Mouse (Mus musculus) heart, embryonic 11.5 days (tissue): ENCODE results near the gene Pacsin2. TPM values are rescaled to one million over a fixed set of nuclear protein-coding genes. Genes with fewer than 3 reads are reported as not detected.
"Not testable (repeated sequence)": the region's sequence is repeated elsewhere in the genome, so short reads cannot be mapped to it uniquely, and the experiment has no call there.

Experiments used
- ATAC-seq: fragments of 200-750 bp; cut with Nextera tagmentation; replicated peaks from 2 replicates; pipeline ENCODE4 v1.8.0; 2017; ENCODE audit warnings: moderate library complexity; ENCODE audit not compliant: insufficient number of reproducible peaks, low FRiP score, low TSS enrichment
- H3K27ac ChIP-seq: fragments of 300-500 bp; sonication (generic); 2 replicates; pipeline ENCODE4 v1.5.1; 2014; ENCODE audit warnings: mild to moderate bottlenecking, low read depth, low read length
- H3K27me3 ChIP-seq: fragments of 300-500 bp; sonication (generic); 2 replicates; pipeline ENCODE4 v1.6.1; 2014; ENCODE audit warnings: mild to moderate bottlenecking, low read length, mixed read lengths; ENCODE audit not compliant: control insufficient read depth, insufficient read depth
- H3K36me3 ChIP-seq: fragments of 300-500 bp; sonication (generic); 2 replicates; pipeline ENCODE4 v1.6.1; 2014; ENCODE audit warnings: mild to moderate bottlenecking, low read length, moderate library complexity, mixed read lengths; ENCODE audit not compliant: control insufficient read depth, insufficient read depth
- H3K4me1 ChIP-seq: fragments of 300-500 bp; sonication (generic); 2 replicates; pipeline ENCODE4 v1.6.1; 2014; ENCODE audit warnings: low read length; ENCODE audit not compliant: control insufficient read depth, insufficient read depth
- H3K4me2 ChIP-seq: fragments of 300-500 bp; sonication (generic); 2 replicates; pipeline ENCODE4 v1.6.1; 2014; ENCODE audit warnings: mild to moderate bottlenecking, moderate library complexity
- H3K4me3 ChIP-seq: fragments of 300-500 bp; sonication (generic); 2 replicates; pipeline ENCODE4 v1.5.1; 2014; ENCODE audit warnings: low read depth, low read length
- H3K9ac ChIP-seq: fragments of 300-500 bp; sonication (generic); 2 replicates; pipeline ENCODE4 v1.6.1; 2014; ENCODE audit warnings: mild to moderate bottlenecking, low read depth, low read length, moderate library complexity
- H3K9me3 ChIP-seq: fragments of 300-500 bp; sonication (generic); replicated peaks from 2 replicates; pipeline ENCODE4 v1.6.1; 2016; ENCODE audit warnings: low read length; ENCODE audit not compliant: control insufficient read depth
- whole genome bisulfite sequencing: fragments of 180-500 bp; shearing (Covaris S2); extraction: QIAGEN DNeasy Blood & Tissue Kit; methylation state at CpG from one replicate; pipeline ENCODE4 v1.1.7; 2014; ENCODE audit not compliant: insufficient replicate concordance; 5-methylcytosine and 5-hydroxymethylcytosine counted together
- polyA plus RNA-seq: library from polyadenylated mRNA; unstranded; fragments of >200 nt; fragmentation: Nextera tagmentation; extraction: Ambion mirVana; gene quantifications from 2 replicates; pipeline ENCODE4 v1.2.1, GENCODE M21; 2014

The Pacsin2 gene
- polyA plus RNA-seq: 55.0 and 60.0 TPM in 2 replicates

DNA sequence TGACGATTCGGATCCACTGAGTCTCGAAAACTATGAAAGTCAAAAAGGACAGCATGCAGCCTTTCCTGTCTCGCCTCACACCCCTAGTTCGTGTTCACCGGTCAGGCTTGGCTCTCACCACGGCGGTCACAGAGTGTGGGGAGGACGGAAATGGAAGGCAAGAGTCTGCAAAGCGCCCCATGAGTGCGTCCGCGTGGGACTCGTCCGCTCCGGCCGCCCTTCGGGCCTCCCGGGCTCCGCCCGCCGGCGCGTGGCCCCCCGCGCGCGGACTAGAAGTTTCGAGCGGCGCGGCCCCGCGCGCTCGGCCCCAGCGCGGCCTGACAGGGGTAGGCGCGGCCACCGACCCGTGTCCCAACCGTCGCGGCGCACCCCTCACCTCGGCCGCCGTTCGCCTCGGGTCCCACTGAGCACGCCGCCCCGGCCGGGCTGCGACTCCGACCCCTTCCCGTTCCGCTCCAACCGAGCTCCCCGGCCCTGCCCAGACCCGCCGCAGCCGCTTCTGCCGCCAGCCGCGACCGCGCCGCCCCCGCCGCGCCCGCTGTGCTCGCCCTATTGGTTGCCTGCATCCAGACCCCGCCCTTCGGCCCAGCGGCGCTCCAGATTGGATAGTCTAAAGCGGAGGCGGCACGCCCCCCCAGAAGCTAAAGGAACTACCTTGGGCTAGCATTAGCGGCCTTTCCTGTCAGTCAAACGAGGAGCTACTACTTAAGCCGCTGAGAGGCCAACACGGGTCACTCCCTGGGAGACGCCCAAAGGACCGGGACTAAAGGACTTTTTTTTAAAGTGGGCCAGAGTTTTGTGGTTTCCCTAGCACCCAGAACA, at the start of gene Pacsin2:
Gene Pacsin2 (minus strand): TSS at position 524 of the 822 bp plus-strand sequence.
- Histone ChIP-seq H3K36me3 (no peaks in the 10 kb centered on the region), H3K27ac (peak within 1 kb of the TSS; percentile 75), H3K4me3 (peak within 1 kb of the TSS; percentile 85), H3K9me3 (no peaks in the 10 kb centered on the region), H3K4me1 (peaks cover 8% of the 10 kb centered on the region; the same call in 1 of the 2 replicates), H3K27me3 (no peaks in the 10 kb centered on the region), H3K9ac (peak within 1 kb of the TSS; percentile 93), H3K4me2 (peak within 1 kb of the TSS; percentile 97)
- under 1% methylated on average over 86 of the region's 88 CpGs for WGBS
- ATAC-seq: peak; percentile 98

DNA sequence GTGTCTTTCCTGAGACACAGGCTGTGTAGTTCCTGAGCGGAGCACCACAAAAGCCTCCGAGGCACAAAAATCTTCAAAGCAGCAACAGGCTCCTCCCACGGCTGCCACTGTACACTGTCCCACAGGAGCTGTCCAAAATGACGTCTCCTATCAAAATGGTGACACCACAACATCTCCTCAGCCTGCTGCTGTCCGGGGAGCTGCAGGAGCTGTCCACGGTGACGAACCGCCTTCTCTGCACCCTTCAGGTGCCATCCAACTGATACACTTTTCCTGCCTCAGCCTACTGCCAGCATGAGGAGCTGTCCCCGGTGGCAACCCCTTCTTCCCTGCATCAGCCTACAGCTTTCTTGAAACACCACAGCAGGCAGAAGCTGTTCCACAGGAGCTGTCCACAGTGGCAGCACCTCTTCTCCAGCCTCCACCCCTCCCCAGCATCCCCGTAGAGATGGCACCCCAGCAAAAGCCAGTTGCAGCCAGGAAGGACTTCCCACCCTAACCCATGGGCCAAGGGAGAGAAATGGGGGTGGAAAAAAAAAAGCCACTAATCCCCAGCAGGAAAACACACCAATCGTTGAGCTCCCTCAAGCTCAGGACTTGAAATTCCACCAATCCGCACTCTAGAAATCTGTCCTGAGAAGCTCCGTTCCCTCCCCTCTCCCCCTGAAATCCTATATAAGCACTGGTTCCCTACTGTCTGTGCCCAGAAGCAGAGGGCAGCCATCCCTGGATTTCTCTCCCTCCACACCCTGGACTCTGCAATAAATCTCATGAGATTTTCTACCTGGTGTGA, 48.3 kb upstream of the Pacsin2 start:
- Histone ChIP-seq H3K9me3 (no peaks in the 10 kb centered on the region), H3K27me3 (no peaks in the 10 kb centered on the region), H3K36me3 (no peaks in the 10 kb centered on the region), H3K4me1 (peaks cover 4% of the 10 kb centered on the region; the same call in 1 of the 2 replicates), H3K9ac (no peak overlapping the region), H3K4me2 (no peak overlapping the region), H3K27ac (no peak overlapping the region), H3K4me3 (no peak overlapping the region)
- WGBS: 62% methylated on average over 13 of the region's 13 CpGs
- no peak for ATAC-seq

DNA sequence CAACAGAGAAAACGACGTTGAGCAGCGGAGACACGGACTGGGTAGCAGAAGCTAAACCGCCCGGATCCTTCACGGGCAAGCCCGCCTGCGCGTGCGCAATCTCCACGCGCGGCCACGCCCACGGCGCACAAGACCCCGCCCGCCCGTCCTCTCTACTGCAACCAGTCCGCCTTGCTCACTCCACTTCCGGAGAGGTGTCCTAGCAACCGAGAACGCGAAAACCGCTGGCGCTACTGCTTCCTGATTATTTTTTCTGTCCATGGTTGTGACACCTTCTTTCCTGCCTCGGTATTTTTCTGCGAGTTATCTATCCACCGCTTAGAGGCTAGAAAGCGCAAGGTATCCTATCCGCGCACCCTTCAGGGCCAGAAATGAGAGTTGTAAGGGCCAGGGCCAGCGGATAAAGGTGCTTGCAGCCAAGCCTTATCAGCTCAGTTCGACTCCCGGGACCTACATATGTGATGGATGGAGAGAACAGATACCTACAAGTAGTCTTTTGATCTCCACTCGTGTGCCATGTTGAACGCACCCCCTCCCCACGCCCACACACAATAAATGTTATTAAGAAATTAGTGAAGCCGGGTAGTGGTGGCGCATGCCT, 46.5 kb upstream of the Pacsin2 start, which contains the start of gene Ttll1:
Gene Ttll1 (minus strand): TSS at position 89 of the 601 bp plus-strand sequence.
- peak; percentile 90 for ATAC-seq
- peaks cover 4% of the 10 kb centered on the region; the same call in 1 of the 2 replicates for H3K4me1 ChIP-seq
- WGBS: 8% methylated on average over 41 of the region's 41 CpGs
- no peaks in the 10 kb centered on the region for H3K9me3 ChIP-seq
- no peaks in the 10 kb centered on the region for H3K36me3 ChIP-seq
- peak within 1 kb of the TSS; percentile 68 for H3K4me3 ChIP-seq
- no peaks in the 10 kb centered on the region for H3K27me3 ChIP-seq
- H3K27ac ChIP-seq: peak within 1 kb of the TSS; percentile 29; the same call in 1 of the 2 replicates
- peak within 1 kb of the TSS; percentile 92 for H3K4me2 ChIP-seq
- H3K9ac ChIP-seq: peak within 1 kb of the TSS; percentile 75

DNA sequence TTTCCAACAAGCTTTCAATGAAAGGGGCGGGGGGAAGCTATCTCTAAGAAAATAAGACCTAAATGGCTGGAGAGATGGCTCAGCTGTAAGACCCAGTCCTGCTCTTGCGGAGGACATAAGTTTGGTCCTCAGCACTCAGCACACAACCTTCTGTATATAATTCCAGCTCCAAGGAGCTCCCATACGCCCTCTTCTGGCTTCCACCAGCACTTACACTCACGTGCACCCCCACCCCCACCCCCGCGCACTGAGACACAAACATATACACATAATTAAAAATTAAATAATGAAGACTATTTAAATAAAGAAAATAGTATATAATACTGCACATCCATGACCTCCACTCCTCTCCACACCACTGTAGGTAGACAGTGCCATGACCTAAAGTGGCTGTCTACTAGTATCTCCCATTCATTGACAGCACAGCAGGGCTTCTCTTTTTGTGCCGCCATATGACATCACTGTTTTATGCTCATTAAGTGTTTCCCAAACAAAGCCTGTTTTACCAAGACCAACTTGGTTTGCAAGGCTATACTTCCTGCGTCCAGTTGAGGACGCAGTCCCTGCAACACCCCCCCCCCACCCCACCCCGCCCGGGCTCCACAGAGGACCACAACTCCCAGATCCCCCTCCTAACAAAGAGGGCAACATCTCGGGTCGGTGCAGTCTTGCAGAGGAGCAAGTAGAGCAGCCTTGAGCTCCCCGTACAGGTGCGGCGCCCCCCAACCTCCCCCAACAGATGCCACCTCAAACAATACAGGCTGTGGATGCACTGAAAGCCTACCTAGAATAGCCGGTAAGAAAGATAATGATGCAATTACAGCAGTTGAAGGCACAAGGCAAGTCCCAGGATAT, 45.8 kb upstream of the Pacsin2 start:
- WGBS: 28% methylated on average over 17 of the region's 17 CpGs
- no peaks in the 10 kb centered on the region for H3K27me3 ChIP-seq
- peak overlapping the region; percentile 29; the same call in 1 of the 2 replicates for H3K27ac ChIP-seq
- peak overlapping the region; percentile 75 for H3K9ac ChIP-seq
- H3K4me3 ChIP-seq: peak overlapping the region; percentile 68
- H3K9me3 ChIP-seq: no peaks in the 10 kb centered on the region
- H3K36me3 ChIP-seq: peaks cover 4% of the 10 kb centered on the region; the same call in 1 of the 2 replicates
- H3K4me2 ChIP-seq: peak overlapping the region; percentile 92
- peaks cover 4% of the 10 kb centered on the region; the same call in 1 of the 2 replicates for H3K4me1 ChIP-seq
- peak; percentile 52; the same call in 1 of the 2 replicates for ATAC-seq

DNA sequence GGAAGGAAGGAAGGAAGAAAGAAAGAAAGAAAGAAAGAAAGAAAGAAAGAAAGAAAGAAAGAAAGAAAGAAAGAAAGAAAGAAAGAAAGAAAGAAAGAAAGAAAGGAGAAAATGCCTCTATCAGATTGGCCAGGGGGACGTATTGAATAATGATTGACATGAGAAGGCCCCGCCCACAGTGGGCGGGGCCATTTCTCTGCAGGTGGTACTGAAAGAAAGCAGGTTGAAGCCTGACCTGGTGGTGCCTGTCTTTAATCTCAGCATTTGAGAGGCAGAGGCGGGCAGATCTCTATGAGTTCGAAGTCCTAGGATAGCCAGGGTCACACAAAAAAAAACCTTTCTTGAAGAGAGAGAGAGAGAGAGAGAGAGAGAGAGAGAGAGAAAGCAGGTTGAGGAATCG, 37.1 kb upstream of the Pacsin2 start:
- not testable (repeated sequence) for ATAC-seq, H3K4me2 ChIP-seq, H3K27me3 ChIP-seq, H3K4me1 ChIP-seq, H3K27ac ChIP-seq, H3K9ac ChIP-seq, H3K9me3 ChIP-seq, H3K4me3 ChIP-seq
- peaks cover 17% of the 10 kb centered on the region for H3K36me3 ChIP-seq
- 62% methylated on average over 6 of the region's 6 CpGs for WGBS

DNA sequence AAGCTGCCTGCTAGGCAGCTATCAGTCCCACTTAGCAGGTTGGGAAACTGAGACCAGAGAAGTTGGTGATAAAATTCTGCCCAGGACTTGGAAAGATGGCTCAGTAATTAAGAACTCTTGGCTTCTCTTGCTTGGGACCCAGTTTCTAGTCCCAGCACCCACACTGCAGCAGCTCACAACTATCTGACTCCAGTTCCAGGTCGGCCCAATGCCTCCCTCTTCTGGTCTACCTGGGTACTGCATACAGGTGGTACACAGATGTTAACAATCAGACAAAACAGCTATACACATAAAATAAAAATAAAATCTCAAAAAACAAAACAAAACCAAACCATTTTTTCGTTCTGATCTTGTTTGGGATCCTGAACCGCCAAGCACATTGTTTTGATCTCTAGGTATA, 35.9 kb upstream of the Pacsin2 start:
- WGBS: 48% methylated on average over 3 of the region's 3 CpGs

DNA sequence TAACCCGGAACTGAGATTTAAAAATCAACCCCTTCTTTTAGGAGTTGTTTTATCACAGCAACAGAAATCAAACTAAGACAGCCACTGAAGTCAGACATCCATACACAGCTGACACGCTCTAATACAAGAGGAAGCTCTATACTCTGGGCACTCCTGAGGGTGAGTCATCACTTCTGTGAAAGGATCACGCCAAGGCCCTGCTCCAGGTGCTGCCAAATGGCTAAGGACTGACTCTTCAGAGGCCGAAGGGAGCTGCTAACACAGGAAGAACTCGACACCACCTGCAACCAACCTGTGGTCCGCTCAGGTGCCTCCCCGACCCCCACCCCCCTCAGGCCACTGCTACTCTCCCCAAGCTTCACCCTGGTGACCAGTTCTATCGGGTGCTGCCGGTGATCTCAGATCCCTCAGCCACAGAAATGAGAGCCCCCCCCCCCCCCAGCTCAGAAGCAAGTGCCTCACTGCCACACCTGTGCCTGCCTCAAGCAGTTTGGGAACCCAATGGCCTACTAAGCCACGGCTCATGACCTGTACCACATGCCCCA, 34.9 kb upstream of the Pacsin2 start:
- Histone ChIP-seq H3K4me1 (no peaks in the 10 kb centered on the region), H3K27ac (no peak overlapping the region), H3K9ac (no peak overlapping the region), H3K27me3 (no peaks in the 10 kb centered on the region), H3K4me2 (no peak overlapping the region), H3K4me3 (no peak overlapping the region), H3K9me3 (no peaks in the 10 kb centered on the region), H3K36me3 (peaks cover 17% of the 10 kb centered on the region)
- ATAC-seq: no peak
- 87% methylated on average over 10 of the region's 10 CpGs for WGBS

More for the DNA sequence above, 35.9 kb upstream of the Pacsin2 start:
- no peak for ATAC-seq
- Histone ChIP-seq H3K9ac (no peak overlapping the region), H3K4me3 (no peak overlapping the region), H3K9me3 (no peaks in the 10 kb centered on the region), H3K27ac (no peak overlapping the region), H3K4me2 (no peak overlapping the region), H3K36me3 (peaks cover 20% of the 10 kb centered on the region), H3K4me1 (no peaks in the 10 kb centered on the region), H3K27me3 (no peaks in the 10 kb centered on the region)
